In the genomic region with DNA sequence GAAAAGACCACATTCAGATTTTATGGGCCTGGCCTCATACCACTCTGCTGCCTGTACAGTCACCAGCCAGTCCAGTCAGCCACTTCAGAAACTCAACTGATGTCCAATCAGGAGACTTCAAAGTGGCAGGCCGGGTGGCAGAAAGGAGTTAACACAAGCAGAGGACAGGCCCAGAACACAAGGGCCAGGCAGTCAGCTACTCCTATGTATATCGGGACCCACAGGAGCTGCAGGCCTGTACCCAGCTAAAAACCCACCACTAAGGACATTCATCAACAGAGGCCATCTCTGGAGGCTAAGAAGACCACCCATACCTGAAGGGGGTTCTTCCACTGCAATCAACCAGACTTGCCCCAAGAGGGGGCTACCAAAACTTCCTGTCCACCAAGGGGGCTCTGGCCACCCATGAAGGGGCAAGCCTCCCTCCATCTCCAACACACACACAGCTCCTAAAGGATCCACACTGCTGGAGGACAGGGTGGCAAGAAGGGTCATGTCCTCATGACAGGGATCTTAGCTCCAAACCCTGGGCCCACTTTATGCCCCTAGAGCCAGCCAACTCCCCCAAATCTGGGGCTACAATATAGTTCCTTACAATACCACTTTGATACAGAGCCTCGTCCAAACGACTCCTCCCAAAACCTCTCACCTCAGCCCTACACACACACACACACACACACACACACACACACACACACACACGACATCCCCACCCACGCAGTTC, we compare ENCODE assay signal across 7 mouse cellular contexts. TPM values are rescaled to one million over a fixed set of nuclear protein-coding genes. Genes with fewer than 3 reads are reported as not detected.
DNase-seq lines count a peak whose midpoint lies in the region; ATAC-seq and TF ChIP-seq lines count a peak whose summit lies in the region.

No protein-coding gene starts in this region.

- no peak for ATAC-seq in embryonic facial prominence, embryonic 13.5 days (ENCODE audit: insufficient number of reproducible peaks, insufficient read depth, low FRiP score, low TSS enrichment, low read depth)

- WGBS in thymus, adult 2 months, result 10% methylated on average over 6 of the region's 6 CpGs
- WGBS in embryonic facial prominence, embryonic 13.5 days, result 2% methylated on average over 6 of the region's 6 CpGs

- H3K4me1 ChIP-seq in thymus, adult 2 months (replicated peaks; ENCODE audit: control insufficient read depth, insufficient read depth, low read length), result peaks cover 42% of the 10 kb centered on the region
- peaks cover 57% of the 10 kb centered on the region for H3K4me1 ChIP-seq in embryonic facial prominence, embryonic 13.5 days

- H3K4me2 ChIP-seq in embryonic facial prominence, embryonic 13.5 days, result peak overlapping the region; percentile 93

- no peak for TF ChIP-seq CTCF in thymus, adult 2 months (IDR thresholded peaks at IDR 0.05; ENCODE audit: borderline replicate concordance, control insufficient read depth, extremely low read depth, insufficient read depth, low read length, poor library complexity)

- peak overlapping the region; percentile 99 for H3K9ac ChIP-seq in embryonic facial prominence, embryonic 13.5 days

- no peaks in the 10 kb centered on the region for H3K27me3 ChIP-seq in thymus, adult 2 months (ENCODE audit: control insufficient read depth, insufficient read depth, low read length)
- H3K27me3 ChIP-seq in embryonic facial prominence, embryonic 13.5 days, result no peaks in the 10 kb centered on the region

- H3K36me3 ChIP-seq in thymus, adult 2 months (ENCODE audit: control insufficient read depth, insufficient read depth, low read length), result no peaks in the 10 kb centered on the region
- 0 out of 2 replicates have a peak, but pooled peaks cover 6% of the 10 kb centered on the region for H3K36me3 ChIP-seq in embryonic facial prominence, embryonic 13.5 days

- peak overlapping the region; percentile 100 for H3K4me3 ChIP-seq in thymus, adult 2 months (ENCODE audit: control insufficient read depth, insufficient read depth, low read length)
- H3K4me3 ChIP-seq in embryonic facial prominence, embryonic 13.5 days, result peak overlapping the region; percentile 89

- TF ChIP-seq POLR2A in thymus, adult 2 months (IDR thresholded peaks at IDR 0.05; ENCODE audit: control insufficient read depth, extremely low read depth, insufficient read depth, low read length, poor library complexity), result no peak

- no peak for DNase-seq in thymus, adult 2 months
- DNase-seq in thymus, adult 18-20 months, result no peak
- DNase-seq in induced T-regulatory cell, adult 2 months (ENCODE audit: low read depth), result peak; percentile 52
- peak; percentile 52 for DNase-seq in mesoderm, embryonic 11.5 days (ENCODE audit: low read depth, low spot score)
- no peak for DNase-seq in frontal cortex, postnatal 10 days (ENCODE audit: low spot score in 2 of 2)
- DNase-seq in layer of hippocampus, adult 9-10 months (ENCODE audit: low spot score), result no peak

- no peak overlapping the region for H3K27ac ChIP-seq in thymus, adult 2 months (ENCODE audit: control insufficient read depth, insufficient read depth, low read length)
- H3K27ac ChIP-seq in embryonic facial prominence, embryonic 13.5 days, result peak overlapping the region; percentile 98

- H3K9me3 ChIP-seq in embryonic facial prominence, embryonic 13.5 days, result no peaks in the 10 kb centered on the region

RNA-seq across cellular contexts. Expression of a gene that starts 1.3 kb away (rescaled TPM):
- 105 and 145 TPM in 2 replicates for polyA plus RNA-seq in thymus, adult 2 months (2012; rRNA removed)
- polyA plus RNA-seq in embryonic facial prominence, embryonic 13.5 days (2015; fragmentation: Nextera tagmentation; extraction: Ambion mirVana), result 50.2 and 51.7 TPM in 2 replicates

RNA-seq across cellular contexts. Expression of a gene that starts 49.4 kb away (rescaled TPM):
- polyA plus RNA-seq in thymus, adult 2 months (2012; rRNA removed), result 1.3 and 1.6 TPM in 2 replicates
- 0.29 and 0.38 TPM in 2 replicates for polyA plus RNA-seq in embryonic facial prominence, embryonic 13.5 days (2015; fragmentation: Nextera tagmentation; extraction: Ambion mirVana)

Comparison
In these comparisons a context has a peak if more than half of its experiments do, and no peak if none do; other contexts are left out.
1. DNase-seq: peak in induced T-regulatory cell, adult 2 months (single experiment) and mesoderm, embryonic 11.5 days (single experiment); none in thymus, adult 2 months (single experiment), thymus, adult 18-20 months (0 of 2), frontal cortex, postnatal 10 days (0 of 2) and layer of hippocampus, adult 9-10 months (single experiment).